Mouse (Mus musculus): ENCODE results near the gene Rnf214. TPM values are rescaled to one million over a fixed set of nuclear protein-coding genes. Genes with fewer than 3 reads are reported as not detected.

Gene Rnf214
- total RNA-seq, 2 experiments from 2014 or later = 69.9 to 79.9 TPM

- peak in 1 of 2 experiments; percentile 49 for DNase-seq (ENCODE audit: low spot score in 2 of 2)
- intact Hi-C loops (cut with DNase I) = loop anchor here (5.0 kb wide), 1 partner anchor 417 kb away; no protein-coding TSS in a partner anchor
Observed at GRCm38 (mm10) chr9:45829107-45829506, 77.6 kb downstream of the Rnf214 start.

DNA sequence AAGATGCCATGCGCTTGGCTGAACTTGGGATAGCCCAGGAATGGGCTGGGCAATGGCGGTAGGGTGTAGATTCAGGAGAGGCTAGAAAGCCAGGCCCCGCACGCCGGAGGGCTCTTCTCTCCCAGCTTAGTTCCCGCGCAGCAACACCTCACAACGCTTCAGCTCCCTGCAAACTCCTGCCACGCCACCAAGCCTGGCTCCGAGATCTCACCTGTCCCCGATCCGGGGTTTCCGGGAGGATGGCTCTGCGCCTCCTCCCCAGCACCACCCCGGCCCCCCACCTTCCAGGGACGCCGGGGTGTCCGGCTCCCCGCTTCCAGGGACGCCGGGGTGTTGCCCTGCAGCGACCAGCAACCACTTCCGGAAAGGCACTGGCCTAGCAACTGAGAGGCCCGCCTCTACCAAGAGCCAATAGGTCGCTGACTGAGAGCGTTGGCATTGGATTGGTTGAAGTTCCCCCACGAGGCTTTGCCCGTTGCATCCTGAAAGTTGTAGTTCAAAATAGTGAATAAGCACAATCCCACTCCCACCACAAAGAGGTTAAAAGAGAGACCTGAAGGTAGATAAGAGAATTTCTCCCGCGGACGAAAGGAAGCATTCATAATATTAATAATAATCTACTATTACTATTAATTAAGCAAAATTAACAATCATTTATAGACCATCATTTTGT is 78.3 kb downstream of the Rnf214 start, which contains the start of gene Cep164:
Cep164 (minus strand) TSS at position 401 of the 673 bp plus-strand sequence.
- peak; percentile 86 to 88 for DNase-seq (ENCODE audit: low spot score in 2 of 2)
- intact Hi-C loops (cut with DNase I) = loop anchor here (5.0 kb wide), 1 partner anchor 416 kb away; no protein-coding TSS in a partner anchor

- no peak for DNase-seq (ENCODE audit: low spot score in 2 of 2)
- intact Hi-C loops (cut with DNase I) = loop anchor here (5.0 kb wide), 1 partner anchor 415 kb away; no protein-coding TSS in a partner anchor
Observed at GRCm38 (mm10) chr9:45827663-45828290, 78.9 kb downstream of the Rnf214 start.

GRCm38 (mm10) chr9:45818406-45819011 is 88.2 kb downstream of the Rnf214 start:
- no peak for DNase-seq (ENCODE audit: low spot score in 2 of 2)
- intact Hi-C loops (cut with DNase I) = no loop called here

- intact Hi-C loops (cut with DNase I) = no loop called here
Observed at GRCm38 (mm10) chr9:45815525-45815924, 91.2 kb downstream of the Rnf214 start.

GRCm38 (mm10) chr9:45815113-45815512 is 91.6 kb downstream of the Rnf214 start:
- intact Hi-C loops (cut with DNase I) = no loop called here
- peak; percentile 34 to 43 for DNase-seq (ENCODE audit: low spot score in 2 of 2)

More at GRCm38 (mm10) chr9:45815525-45815924, 91.2 kb downstream of the Rnf214 start:
- DNase-seq (ENCODE audit: low spot score in 2 of 2) = no peak

Small RNA genes within 50 kb of the gene (microRNA-seq; reads per million reads assigned to microRNA genes)
- gene Mir7087 = 1.8 reads per million

Other genes with a start within 250 kb of the Rnf214 start
- gene Cep164, start 78.2 kb downstream of the Rnf214 start, total RNA-seq (2021) = 10 to 100 TPM; 10.9 to 16.3 TPM
- gene Bace1, start 68.3 kb downstream of the Rnf214 start, total RNA-seq (2021) = 10 to 100 TPM; 88.4 to 89.3 TPM
- 10 to 100 TPM; 19.1 to 28.9 TPM for gene Pcsk7, start 414 bp downstream of the Rnf214 start, total RNA-seq (2021)
- 10 to 100 TPM in 1 of 2 experiments, 1 to 10 TPM in 1; 9.9 to 10.1 TPM for gene Tagln, start 29.1 kb upstream of the Rnf214 start, total RNA-seq (2021)
- 10 to 100 TPM; 82.3 to 88.8 TPM for gene Sidt2, start 48.3 kb upstream of the Rnf214 start, total RNA-seq (2021)
- gene Pafah1b2, start 105.8 kb upstream of the Rnf214 start, total RNA-seq (2021) = 100 to 1,000 TPM; 210 to 220 TPM
- 100 to 1,000 TPM; 119 to 130 TPM for gene Sik3, start 105.9 kb upstream of the Rnf214 start, total RNA-seq (2021)